Mouse (Mus musculus): ENCODE data around the gene Thra. TPM values are rescaled to one million over a fixed set of nuclear protein-coding genes. Genes with fewer than 3 reads are reported as not detected.

Gene Thra
- total RNA-seq, 2 experiments from 2014 or later: 956 to 985 TPM

- no peak for DNase-seq
These were observed 25.2 kb downstream of the Thra start for GRCm38 (mm10) chr11:98765421-98766309.

- no peak for DNase-seq
These were observed 25.9 kb downstream of the Thra start for GRCm38 (mm10) chr11:98766346-98766745.

- no peak for DNase-seq
These were observed 26.4 kb downstream of the Thra start for GRCm38 (mm10) chr11:98766816-98767215.

- DNase-seq: no peak
These were observed 26.8 kb downstream of the Thra start for GRCm38 (mm10) chr11:98767276-98767675.

- DNase-seq: no peak
These were observed 27.3 kb downstream of the Thra start for GRCm38 (mm10) chr11:98767713-98768112.

DNA sequence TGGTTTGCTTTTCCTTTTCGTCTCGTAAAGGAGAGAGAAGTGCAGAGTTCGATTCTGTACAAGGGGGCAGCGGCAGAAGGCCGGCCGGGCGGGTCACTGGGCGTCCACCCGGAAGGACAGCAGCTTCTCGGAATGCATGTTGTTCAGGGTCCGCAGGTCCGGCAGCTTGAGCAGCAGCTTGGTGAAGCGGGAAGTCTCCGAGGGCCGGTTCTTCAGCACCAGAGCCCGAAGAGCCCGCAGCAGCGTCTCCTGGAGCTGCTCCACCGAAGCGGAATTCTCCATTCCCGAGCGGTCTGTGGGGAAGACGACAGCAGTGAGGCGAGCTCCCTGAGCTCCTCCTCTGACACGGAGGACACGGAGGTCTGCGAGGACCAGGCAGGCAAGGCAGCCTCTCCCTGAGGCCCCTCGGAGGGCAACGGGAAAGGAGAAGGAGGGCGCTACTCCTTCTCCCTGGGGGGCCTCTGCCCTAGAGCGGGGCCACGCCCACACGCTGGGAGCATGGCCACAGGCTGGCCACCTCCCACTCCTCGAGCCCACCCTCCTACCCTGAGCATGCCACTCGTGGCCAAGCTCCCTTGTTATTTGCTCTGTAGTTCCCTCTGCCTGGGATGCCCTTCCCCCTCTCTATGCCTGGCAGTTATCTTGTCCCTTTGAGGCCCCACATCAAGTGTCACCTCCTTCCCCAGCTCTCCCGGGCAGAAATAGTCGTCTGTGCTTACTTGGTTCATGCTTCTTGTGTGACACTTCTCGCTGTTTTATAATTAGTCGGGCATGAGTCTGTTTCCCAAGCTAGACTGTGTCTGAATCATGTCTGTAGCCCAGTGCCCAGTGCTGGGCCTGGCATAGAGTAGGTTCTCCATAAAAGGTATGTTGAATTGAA, 27.9 kb downstream of the Thra start:
- DNase-seq: no peak

- DNase-seq: no peak
These were observed 28.8 kb downstream of the Thra start for GRCm38 (mm10) chr11:98769007-98769954.

GRCm38 (mm10) chr11:98770096-98770975, 29.9 kb downstream of the Thra start:
- DNase-seq: peak; percentile 27 to 76

- DNase-seq: peak in 1 of 2 experiments; percentile 36
These were observed 30.7 kb downstream of the Thra start for GRCm38 (mm10) chr11:98771131-98771530.

DNA sequence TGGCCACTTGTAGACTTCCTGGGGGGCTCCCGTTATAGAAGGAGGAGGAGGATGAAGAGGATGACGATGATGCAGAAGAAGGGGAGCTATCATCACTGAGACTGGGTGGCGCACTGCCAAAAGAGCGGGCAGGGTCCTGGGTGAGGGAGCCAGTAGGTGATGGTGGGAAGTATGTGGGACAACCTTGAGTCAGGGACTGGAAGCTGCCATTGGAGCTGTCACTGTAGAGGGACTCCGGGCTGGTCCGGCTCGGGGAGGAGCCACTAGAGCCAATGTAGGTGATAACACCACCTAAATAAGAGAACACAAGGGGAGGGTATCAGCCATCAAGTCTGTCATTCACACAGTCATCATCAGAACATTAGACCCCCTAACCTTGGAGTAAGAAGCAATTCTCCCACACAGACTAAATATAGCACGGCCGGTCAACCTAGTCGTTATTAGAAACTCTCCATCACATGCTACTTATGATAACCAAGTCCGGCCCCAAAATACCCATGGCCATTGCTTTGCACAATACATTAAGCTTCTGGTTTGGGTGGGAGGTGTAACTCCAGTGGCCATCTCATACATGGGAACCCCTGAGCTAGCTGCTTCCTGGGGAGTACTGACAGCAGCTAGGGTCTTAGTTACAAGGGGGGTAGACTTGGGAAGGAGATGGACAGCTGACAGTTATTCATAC, 31.5 kb downstream of the Thra start:
- peak in 1 of 2 experiments; percentile 38 for DNase-seq

GRCm38 (mm10) chr11:98772667-98773171, 32.3 kb downstream of the Thra start:
- DNase-seq: no peak

DNA sequence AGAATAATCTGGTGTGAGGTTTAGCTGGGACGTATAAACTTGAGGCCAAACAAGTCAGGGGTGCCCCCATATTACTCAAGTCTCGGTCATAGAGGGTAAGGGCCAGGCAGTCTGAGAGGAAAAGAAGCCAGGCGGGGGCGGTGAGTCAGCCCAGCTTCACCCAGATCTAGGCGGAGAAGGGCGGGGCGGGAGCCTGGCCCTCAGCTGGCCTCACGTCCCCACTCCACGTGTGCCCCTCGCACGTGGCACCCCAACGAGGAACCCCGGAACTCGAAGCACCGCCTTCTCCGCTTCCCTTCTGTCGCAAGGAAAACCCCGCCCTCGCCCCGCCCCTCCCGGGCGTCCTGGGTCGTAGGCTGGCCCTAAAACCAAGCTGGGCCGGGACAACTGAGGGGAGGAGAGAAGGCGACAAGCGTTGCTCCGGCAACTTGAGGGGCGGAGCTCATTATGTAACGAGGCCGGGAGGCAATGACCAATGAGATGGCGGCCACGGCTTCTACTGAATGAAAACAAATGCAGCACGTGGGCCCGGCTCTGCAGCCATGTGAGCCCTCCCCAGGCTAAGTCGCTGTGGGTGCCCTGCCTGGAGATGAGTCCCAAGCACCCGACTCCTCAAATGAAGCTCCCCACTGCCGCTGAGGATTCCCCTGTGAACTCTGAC, 33.3 kb downstream of the Thra start:
- DNase-seq: peak; percentile 100

GRCm38 (mm10) chr11:98774582-98775347, 34.3 kb downstream of the Thra start, which contains the start of gene Nr1d1:
Nr1d1 (minus strand) TSS chr11:98775333.
- peak in 1 of 2 experiments; percentile 37 for DNase-seq

DNA sequence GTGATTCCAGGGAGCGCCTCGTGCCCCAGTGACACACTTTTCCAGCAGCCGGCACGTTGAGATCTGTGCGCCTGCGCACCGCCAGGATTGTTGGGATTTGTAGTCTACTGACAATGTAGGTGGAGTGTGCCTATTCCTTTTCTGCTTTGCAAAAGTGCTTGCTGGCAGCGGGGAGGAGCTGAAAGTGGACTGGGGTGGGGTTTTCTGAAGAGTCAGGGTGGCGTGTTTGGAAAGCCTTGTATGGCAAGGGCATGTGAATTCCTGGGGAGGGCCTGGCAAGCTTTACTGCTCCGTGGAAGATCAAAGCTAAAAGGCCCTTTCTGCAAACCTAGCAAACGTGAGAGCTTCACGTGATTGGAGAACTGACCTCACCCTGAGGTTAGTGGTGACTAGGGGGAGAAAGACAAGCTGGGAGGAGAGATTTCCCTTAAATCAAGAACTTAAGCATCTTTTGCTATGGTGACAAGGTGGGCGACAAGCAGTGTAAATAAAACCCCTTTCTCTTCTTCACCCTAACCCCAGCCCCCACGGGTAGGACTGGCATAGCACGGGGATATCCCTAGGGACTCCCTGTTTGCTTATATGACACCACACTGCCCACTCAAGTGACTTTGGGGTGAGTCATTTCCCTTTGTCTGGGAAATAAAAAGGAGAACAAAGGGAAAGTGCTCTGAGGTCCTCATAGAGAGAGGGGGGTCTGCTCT, 35.1 kb downstream of the Thra start:
- peak; percentile 100 for DNase-seq

DNA sequence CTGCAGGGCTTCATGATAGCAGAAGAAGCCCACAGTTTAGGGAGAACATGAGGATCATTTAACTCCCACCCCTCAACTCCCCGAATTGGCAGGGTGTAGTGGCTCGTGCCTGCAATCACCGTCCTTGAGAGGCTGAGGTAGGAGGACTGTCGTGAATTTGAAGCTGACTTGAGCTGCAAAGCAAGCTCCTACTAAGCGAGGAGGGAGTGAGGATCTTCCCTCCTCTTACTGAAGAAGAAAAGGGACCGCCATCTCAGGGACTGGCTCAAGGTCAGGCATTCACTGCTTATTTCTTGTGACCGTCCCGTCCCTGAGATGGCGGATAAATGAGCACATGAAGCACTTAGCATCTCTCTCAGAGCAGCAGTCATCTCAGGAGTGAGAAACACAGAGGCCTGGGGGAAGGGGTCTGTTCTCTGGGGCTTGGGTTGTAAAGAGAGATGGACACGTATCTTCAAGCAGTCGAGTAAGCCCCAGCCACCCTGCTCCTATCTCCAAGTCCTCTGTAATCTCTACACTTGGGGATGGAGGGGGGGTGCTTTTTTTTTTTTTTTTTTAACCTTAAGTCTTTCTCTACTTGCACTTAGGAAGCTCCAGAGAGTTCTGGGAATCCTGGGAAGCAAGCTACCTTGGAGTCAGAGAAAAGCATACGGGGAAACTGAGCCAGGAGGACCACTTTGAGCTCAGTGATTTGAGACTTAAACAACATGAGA, 35.8 kb downstream of the Thra start:
- DNase-seq: no peak

DNA sequence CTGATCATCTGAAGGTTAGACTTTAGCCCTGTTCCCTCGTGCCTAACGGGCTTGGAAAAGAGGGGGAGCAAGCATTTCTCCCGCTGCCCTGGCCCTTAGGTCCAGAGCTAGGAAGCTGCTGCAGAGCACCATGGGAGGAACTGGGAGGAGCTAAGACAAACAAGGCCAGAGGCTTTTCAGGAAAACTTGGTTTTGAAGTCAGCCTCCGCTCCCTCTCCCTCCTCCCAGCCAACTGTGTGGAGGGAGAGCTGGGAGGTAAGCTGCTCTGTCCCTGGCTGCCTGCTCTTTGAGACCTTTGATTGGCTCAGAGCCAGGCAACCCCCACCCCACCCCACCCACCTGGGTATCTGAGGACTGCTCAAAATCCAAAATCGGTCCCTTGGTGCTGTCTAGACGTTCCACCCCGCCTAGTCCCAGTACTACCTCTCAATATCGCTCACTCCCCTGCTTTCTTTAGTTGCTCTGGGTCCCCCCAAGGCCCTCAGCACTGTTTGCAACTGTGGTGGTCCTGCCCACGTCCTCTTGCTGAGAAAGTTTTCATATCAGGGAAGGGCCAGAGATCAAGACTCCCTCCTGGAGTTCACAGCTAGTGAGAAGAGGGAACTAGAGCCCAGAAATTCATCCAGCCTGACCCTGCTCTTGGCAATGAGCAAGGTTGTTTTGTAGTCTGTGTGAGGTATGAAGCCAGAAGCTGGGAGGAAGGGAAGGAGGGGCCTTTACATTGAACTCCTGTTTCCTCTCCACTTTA, 36.6 kb downstream of the Thra start:
- no peak for DNase-seq

- no peak for DNase-seq
These were observed 37.5 kb downstream of the Thra start for GRCm38 (mm10) chr11:98777888-98778287.
